In the genomic region with DNA sequence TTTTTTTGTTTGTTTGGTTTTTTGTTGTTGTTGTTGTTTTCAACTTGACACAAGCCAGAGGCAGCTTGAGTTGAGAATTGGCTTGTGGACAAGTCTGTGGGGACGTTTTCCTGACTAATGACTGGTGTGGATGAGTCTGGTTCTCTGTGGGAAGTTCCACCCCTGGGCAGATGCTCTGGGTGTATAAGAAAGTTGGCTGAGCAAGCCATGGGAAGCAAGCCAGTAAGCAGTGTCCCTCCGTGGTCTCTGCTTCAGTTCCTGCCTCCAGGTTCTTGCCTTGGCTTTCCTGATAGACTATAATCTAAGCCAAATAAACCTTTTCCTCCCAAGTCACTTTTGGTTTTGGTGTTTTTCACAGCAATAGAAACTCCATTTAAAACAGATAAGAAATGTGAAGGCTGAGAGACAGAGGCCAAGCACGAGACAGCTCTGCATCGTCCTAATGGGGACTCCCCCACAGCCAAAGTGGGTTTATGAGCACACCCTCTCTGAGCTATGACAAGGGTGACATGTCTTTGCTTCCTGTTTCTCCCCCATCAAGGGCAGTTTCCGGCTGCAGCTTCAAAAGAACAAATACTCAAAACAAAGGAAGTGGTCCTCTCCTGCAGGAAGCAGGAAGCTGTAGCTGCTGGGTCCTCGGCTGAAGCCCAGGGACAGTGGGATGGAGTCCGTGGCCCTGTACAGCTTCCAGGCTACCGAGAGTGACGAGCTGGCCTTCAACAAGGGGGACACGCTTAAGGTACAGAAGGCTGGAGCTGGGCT, we compare ENCODE assay signal across 8 mouse cellular contexts. TPM values are rescaled to one million over a fixed set of nuclear protein-coding genes. Genes with fewer than 3 reads are reported as not detected.
DNase-seq lines count a peak whose midpoint lies in the region; ATAC-seq and TF ChIP-seq lines count a peak whose summit lies in the region.

Gene Grap, plus strand, starts transcription at position 580 of the 762 bp plus-strand sequence.

- no peaks in the 10 kb centered on the region for H3K9me3 ChIP-seq in forebrain, embryonic 16.5 days (ENCODE audit: control insufficient read depth, low read length)
- H3K9me3 ChIP-seq in forebrain, embryonic 15.5 days = no peaks in the 10 kb centered on the region
- no peaks in the 10 kb centered on the region for H3K9me3 ChIP-seq in lung, postnatal 0 days (ENCODE audit: low read length)

- no peak within 1 kb of the TSS for H3K9ac ChIP-seq in forebrain, embryonic 16.5 days (replicated peaks; ENCODE audit: low read depth, low read length)
- no peak within 1 kb of the TSS for H3K9ac ChIP-seq in forebrain, embryonic 15.5 days (replicated peaks)
- no peak within 1 kb of the TSS for H3K9ac ChIP-seq in lung, postnatal 0 days (replicated peaks; ENCODE audit: low read depth)

- H3K36me3 ChIP-seq in forebrain, embryonic 16.5 days (ENCODE audit: control insufficient read depth, insufficient read depth) = no peaks in the 10 kb centered on the region
- no peaks in the 10 kb centered on the region for H3K36me3 ChIP-seq in forebrain, embryonic 15.5 days
- H3K36me3 ChIP-seq in lung, postnatal 0 days (ENCODE audit: insufficient read depth, low read length) = no peaks in the 10 kb centered on the region

- no peak for TF ChIP-seq CTCF in lung, postnatal 0 days (IDR thresholded peaks at IDR 0.05)

- no peaks in the 10 kb centered on the region for H3K27me3 ChIP-seq in forebrain, embryonic 16.5 days (replicated peaks; ENCODE audit: control insufficient read depth, insufficient read depth, low read length)
- no peaks in the 10 kb centered on the region for H3K27me3 ChIP-seq in forebrain, embryonic 15.5 days
- no peaks in the 10 kb centered on the region for H3K27me3 ChIP-seq in lung, postnatal 0 days (replicated peaks; ENCODE audit: insufficient read depth, low read length)

- H3K27ac ChIP-seq in forebrain, embryonic 16.5 days (ENCODE audit: low read length) = peak within 1 kb of the TSS; percentile 10; the same call in 1 of the 2 replicates
- H3K27ac ChIP-seq in forebrain, embryonic 15.5 days (replicated peaks) = no peak within 1 kb of the TSS
- peak within 1 kb of the TSS; percentile 81 for H3K27ac ChIP-seq in lung, postnatal 0 days (ENCODE audit: low read length)

- WGBS in forebrain, embryonic 16.5 days = 76% methylated on average over 10 of the region's 10 CpGs
- 82% methylated on average over 10 of the region's 10 CpGs for WGBS in forebrain, embryonic 15.5 days
- 30% methylated on average over 10 of the region's 10 CpGs for WGBS in lung, postnatal 0 days

- no peak within 1 kb of the TSS for H3K4me3 ChIP-seq in forebrain, embryonic 16.5 days (replicated peaks; ENCODE audit: low read length)
- H3K4me3 ChIP-seq in forebrain, embryonic 15.5 days = no peak within 1 kb of the TSS
- peak within 1 kb of the TSS; percentile 36 for H3K4me3 ChIP-seq in lung, postnatal 0 days (ENCODE audit: low read depth, low read length)

- H3K4me2 ChIP-seq in forebrain, embryonic 16.5 days (ENCODE audit: low read length) = no peak within 1 kb of the TSS
- no peak within 1 kb of the TSS for H3K4me2 ChIP-seq in forebrain, embryonic 15.5 days (replicated peaks)
- peak within 1 kb of the TSS; percentile 46 for H3K4me2 ChIP-seq in lung, postnatal 0 days (replicated peaks; ENCODE audit: low read depth, low read length)

- no peak for ATAC-seq in forebrain, embryonic 16.5 days
- ATAC-seq in forebrain, embryonic 15.5 days (replicated peaks) = no peak
- ATAC-seq in granulocyte monocyte progenitor cell, adult 5-6 weeks (replicated peaks; ENCODE audit: poor library complexity, severe bottlenecking) = peak; percentile 79
- peak; percentile 86 for ATAC-seq in lung, postnatal 0 days

- peak; percentile 74 for TF ChIP-seq EP300 in lung, postnatal 0 days (IDR thresholded peaks at IDR 0.05)

- no peaks in the 10 kb centered on the region for H3K4me1 ChIP-seq in forebrain, embryonic 16.5 days (replicated peaks; ENCODE audit: control insufficient read depth, insufficient read depth, low read length)
- H3K4me1 ChIP-seq in forebrain, embryonic 15.5 days = no peaks in the 10 kb centered on the region
- H3K4me1 ChIP-seq in lung, postnatal 0 days (ENCODE audit: insufficient read depth, low read depth, low read length) = no peaks in the 10 kb centered on the region

- DNase-seq in kidney, adult 11 months = peak; percentile 48
- peak; percentile 76 for DNase-seq in lung, postnatal 0 days (ENCODE audit: low spot score)
- peak; percentile 80 for DNase-seq in thymus, postnatal 25 days
- DNase-seq in layer of hippocampus, postnatal 10 days (ENCODE audit: low spot score in 2 of 2) = no peak
- DNase-seq in layer of hippocampus, adult 9-10 months (ENCODE audit: low spot score) = no peak

RNA-seq across cellular contexts. Expression of gene Grap, which starts in this region (rescaled TPM):
- 10.2 and 11.3 TPM in 2 replicates for polyA plus RNA-seq in forebrain, embryonic 16.5 days (2015; fragmentation: Nextera tagmentation; extraction: Ambion mirVana)
- polyA plus RNA-seq in forebrain, embryonic 15.5 days (2015; fragmentation: Nextera tagmentation; extraction: Ambion mirVana) = 8.0 and 9.1 TPM in 2 replicates
- 2.0 TPM in 1 of 2 replicates, not detected in the other for total RNA-seq in granulocyte monocyte progenitor cell, adult 5-6 weeks (2014; fragmentation: Nextera tagmentation)
- 0.30 and 0.31 TPM in 2 replicates for total RNA-seq in granulocyte monocyte progenitor cell, adult 5-6 weeks (2017)
- 71.8 and 72.1 TPM in 2 replicates for polyA plus RNA-seq in lung, postnatal 0 days (2015; fragmentation: Nextera tagmentation; extraction: Ambion mirVana)
- total RNA-seq in layer of hippocampus, postnatal 10 days (2021) = 10 to 100 TPM in 1 of 2 experiments, 1 to 10 TPM in 1; 9.6 to 10.4 TPM

Comparison
In these comparisons a context has a peak if more than half of its experiments do, and no peak if none do; other contexts are left out.
1. ATAC-seq: peak in granulocyte monocyte progenitor cell, adult 5-6 weeks (single experiment) and lung, postnatal 0 days (single experiment); none in forebrain, embryonic 16.5 days (single experiment) and forebrain, embryonic 15.5 days (single experiment).
2. DNase-seq: peak in kidney, adult 11 months (single experiment), lung, postnatal 0 days (single experiment) and thymus, postnatal 25 days (single experiment); none in layer of hippocampus, postnatal 10 days (0 of 2) and layer of hippocampus, adult 9-10 months (single experiment).